Mouse (Mus musculus): ENCODE data around the gene Ccdc93. TPM values are rescaled to one million over a fixed set of nuclear protein-coding genes. Genes with fewer than 3 reads are reported as not detected.

The Ccdc93 gene
- total RNA-seq, 2 experiments from 2014 or later: 14.0 to 14.5 TPM

- intact Hi-C loops (cut with DNase I): no loop called here
- no peak for DNase-seq (ENCODE audit: low spot score)
Observed at GRCm38 (mm10) chr1:121497093-121497492, 66.2 kb downstream of the Ccdc93 start.

DNA sequence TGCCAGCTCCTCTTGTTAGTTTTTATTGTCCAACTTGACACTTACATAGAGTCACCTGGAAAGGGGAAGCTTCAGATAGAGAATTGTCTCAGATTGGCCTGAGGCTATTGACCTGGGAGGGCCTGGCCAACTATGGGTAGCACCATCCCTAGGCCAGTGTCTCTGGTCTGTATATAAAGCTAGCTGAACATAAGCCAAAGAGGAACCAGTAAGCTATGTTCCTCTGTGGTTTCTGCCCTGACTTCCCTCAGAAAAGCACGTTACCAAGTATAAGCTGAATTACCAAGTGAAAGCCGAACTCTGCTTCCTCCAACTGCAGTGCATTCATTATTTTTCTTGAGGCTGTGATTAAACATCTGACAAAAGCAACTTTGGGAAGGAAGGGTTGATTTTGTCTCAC is 77.9 kb downstream of the Ccdc93 start:
- intact Hi-C loops (cut with DNase I): no loop called here
- DNase-seq (ENCODE audit: low spot score): no peak

- DNase-seq (ENCODE audit: low spot score): no peak
- intact Hi-C loops (cut with DNase I): no loop called here
Observed at GRCm38 (mm10) chr1:121510420-121511140, 79.7 kb downstream of the Ccdc93 start.

GRCm38 (mm10) chr1:121511186-121511585 is 80.3 kb downstream of the Ccdc93 start:
- DNase-seq (ENCODE audit: low spot score): no peak
- intact Hi-C loops (cut with DNase I): no loop called here

DNA sequence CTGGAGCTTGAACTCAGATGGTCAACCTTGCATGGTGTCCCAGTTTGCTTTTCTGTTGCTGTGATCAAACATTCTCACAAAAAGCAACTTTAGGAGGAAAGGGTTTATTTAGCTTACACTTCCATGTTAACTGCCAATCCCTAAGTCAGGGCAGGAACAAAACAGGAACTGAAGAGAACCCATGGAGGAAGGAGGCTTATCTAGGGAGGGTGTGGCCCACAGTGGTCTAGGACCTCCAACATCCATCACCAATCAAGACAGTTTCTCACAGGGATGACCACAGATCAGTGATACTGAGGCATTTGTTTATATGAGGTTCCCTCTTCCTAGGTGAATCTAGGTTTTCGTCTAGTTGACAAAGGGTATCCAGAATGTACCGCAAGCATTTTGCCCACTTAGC is 81.1 kb downstream of the Ccdc93 start:
- DNase-seq (ENCODE audit: low spot score): no peak
- intact Hi-C loops (cut with DNase I): no loop called here

DNA sequence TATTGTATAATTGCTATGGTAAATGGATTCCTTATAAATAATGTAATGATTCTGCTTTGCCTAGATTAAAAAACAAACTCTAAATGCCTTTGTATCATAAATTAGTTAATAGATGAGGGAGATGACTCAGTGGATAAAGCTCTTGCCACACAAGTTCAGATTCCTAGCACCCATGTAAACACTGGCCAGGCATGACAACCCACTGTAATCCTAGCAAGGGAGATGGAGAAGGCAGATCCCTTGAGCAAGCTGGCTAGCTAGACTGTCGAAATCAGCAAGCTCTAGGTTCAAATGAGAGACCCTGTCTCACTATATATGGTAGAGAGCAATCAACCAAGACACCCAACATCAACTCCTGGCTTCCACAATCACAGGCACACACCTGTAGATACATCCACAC is 87.8 kb downstream of the Ccdc93 start:
- intact Hi-C loops (cut with DNase I): no loop called here
- no peak for DNase-seq (ENCODE audit: low spot score)

DNA sequence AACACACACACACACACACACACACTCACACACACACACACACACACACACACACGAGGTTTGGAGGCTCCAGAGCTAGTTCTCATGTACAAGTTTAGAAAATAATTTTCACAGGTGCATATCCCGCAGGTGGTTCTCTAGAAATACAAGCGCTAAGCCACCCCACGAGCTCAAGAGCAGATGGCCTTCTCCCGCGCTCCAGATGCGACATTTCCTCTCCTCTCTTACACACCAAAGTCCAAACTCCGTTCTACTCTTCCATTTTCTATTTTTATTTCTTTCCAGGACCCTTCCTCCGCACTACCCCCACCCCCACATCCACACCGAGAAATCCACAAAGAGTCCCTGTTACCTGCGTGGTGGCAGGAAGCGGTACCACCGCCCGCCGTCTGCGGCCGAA is 96.2 kb downstream of the Ccdc93 start:
- intact Hi-C loops (cut with DNase I): no loop called here
- no peak for DNase-seq (ENCODE audit: low spot score)

- DNase-seq (ENCODE audit: low spot score): no peak
- intact Hi-C loops (cut with DNase I): no loop called here
Observed at GRCm38 (mm10) chr1:121527600-121528398, 97.0 kb downstream of the Ccdc93 start.

GRCm38 (mm10) chr1:121528399-121528720 is 97.5 kb downstream of the Ccdc93 start, which contains the start of gene Htr5b:
Htr5b (minus strand) TSS chr1:121528465.
- intact Hi-C loops (cut with DNase I): no loop called here
- DNase-seq (ENCODE audit: low spot score): no peak

DNA sequence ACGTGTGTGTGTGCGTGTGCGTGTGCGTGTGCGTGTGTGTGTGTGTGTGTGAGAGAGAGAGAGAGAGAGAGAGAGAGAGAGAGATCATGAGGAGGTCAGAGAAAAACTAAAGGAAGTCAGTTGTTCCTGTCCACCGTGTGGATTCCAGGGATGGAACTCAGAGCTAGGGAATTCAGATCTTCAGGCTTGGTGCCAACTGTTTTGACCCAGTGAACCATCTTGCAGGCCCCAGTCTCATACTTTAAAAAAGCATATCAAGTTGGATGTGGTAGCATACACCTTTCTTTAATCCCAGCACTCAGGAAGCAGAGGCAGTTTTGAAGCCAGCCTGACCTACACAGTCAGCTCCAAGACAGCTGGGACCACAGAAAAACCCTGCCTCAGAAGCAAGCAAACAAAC is 98.4 kb downstream of the Ccdc93 start:
- no peak for DNase-seq (ENCODE audit: low spot score)
- intact Hi-C loops (cut with DNase I): no loop called here

DNA sequence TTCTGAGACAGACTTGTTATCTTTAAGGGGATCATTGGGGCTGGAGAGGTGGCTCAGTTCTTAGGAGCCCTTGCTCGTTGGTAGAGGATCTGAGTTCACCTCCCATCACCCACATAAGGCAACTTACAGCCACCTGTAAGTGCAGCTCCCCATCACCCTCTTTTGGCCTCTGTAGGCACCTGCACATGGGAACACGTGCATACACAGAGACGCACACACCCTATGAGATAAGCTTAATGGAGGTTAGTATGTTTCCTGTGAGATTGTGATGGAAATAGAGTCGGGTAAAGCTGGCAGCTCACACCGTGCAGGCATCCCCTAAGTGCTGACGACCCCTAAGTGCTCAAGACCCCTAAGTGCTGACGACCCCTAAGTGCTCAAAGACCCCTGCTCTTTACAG is 100.6 kb downstream of the Ccdc93 start:
- DNase-seq (ENCODE audit: low spot score): no peak
- intact Hi-C loops (cut with DNase I): no loop called here

DNA sequence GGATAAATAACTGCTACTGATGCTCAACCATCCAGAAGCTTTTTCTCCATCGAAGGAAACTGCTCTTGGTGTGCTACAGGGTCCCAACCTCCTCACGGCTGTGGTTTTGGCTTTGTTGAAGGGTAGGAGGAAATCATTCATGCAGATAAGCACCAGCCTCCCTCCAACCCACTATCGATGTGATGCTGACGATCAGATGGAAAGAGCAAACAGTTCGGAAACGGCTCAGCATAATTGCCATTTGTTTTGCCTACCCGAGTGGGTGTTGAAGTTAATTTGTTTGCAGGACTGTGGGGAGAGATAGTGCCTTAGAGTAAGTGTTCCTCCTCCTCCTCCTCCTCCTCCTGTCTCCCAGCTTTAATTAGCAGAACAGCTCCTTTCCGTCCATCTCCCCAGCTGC is 109.5 kb downstream of the Ccdc93 start:
- intact Hi-C loops (cut with DNase I): no loop called here

DNA sequence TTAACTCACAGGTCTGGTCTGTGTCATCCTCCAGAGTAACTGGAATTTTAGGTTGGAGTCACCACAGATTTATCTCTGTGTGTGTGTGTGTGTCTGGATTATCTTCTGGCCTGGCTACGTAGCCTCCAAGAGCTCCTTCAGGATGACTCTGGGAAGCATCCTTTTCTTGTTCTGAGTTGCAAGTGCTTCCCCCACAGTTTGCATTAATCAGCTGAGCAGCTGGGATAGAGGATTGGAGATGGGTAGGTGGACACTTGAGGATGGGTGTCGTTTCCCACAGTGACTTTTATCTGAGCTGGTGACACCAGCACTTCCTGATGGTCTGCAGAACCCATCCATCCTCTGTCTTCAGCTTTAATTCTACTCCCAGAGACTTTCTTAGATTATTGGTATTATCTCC is 116.0 kb downstream of the Ccdc93 start:
- no peak for DNase-seq (ENCODE audit: low spot score)
- intact Hi-C loops (cut with DNase I): no loop called here

More for the DNA sequence above, 109.5 kb downstream of the Ccdc93 start:
- no peak for DNase-seq (ENCODE audit: low spot score)

- DNase-seq (ENCODE audit: low spot score): no peak
- intact Hi-C loops (cut with DNase I): no loop called here
Observed at GRCm38 (mm10) chr1:121548667-121549066, 117.8 kb downstream of the Ccdc93 start.

DNA sequence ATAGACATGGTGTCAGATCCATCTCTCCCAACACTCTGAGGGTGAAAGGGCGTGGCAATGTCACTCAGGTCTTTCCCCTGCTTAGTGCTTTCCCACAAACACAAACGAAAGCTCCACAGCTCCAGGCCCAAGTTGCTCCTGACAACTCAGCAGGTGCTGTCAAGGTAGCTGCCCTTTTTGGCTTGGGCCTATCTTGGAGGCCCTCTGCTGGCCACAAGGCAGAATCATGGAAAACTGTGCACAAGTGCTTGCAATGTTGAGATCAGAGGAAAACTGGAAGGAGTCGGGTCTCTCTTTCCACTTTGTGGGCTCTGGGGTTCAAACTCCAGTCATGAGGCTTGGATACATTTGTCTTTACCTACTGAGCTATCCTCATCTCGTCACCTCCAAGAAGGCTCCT is 118.6 kb downstream of the Ccdc93 start:
- no peak for DNase-seq (ENCODE audit: low spot score)
- intact Hi-C loops (cut with DNase I): no loop called here

- DNase-seq (ENCODE audit: low spot score): no peak
- intact Hi-C loops (cut with DNase I): no loop called here
Observed at GRCm38 (mm10) chr1:121550801-121551456, 120.1 kb downstream of the Ccdc93 start.

GRCm38 (mm10) chr1:121551457-121551835 is 120.6 kb downstream of the Ccdc93 start:
- intact Hi-C loops (cut with DNase I): no loop called here
- no peak for DNase-seq (ENCODE audit: low spot score)
